Mouse (Mus musculus) limb, embryonic 14.5 days (tissue): ENCODE results near the gene Zc3h7b. TPM values are rescaled to one million over a fixed set of nuclear protein-coding genes. Genes with fewer than 3 reads are reported as not detected.

Source experiments
- ATAC-seq: fragments of 200-750 bp; cut with Nextera tagmentation; 2 replicates; pipeline ENCODE4 v1.8.0; 2017; ENCODE audit warnings: low read depth, moderate number of reproducible peaks, moderate TSS enrichment; ENCODE audit not compliant: low FRiP score
- DNase-seq: peaks from one replicate; pipeline ENCODE4 v3.0.0-alpha.2; 2015; ENCODE audit warnings: low spot score
- H3K27ac ChIP-seq: fragments of 300-500 bp; sonication (generic); replicated peaks from 2 replicates; pipeline ENCODE4 v1.5.1; 2014; ENCODE audit warnings: low read depth, mild to moderate bottlenecking, low read length, moderate library complexity, mixed read lengths
- H3K27me3 ChIP-seq: fragments of 300-500 bp; sonication (generic); 2 replicates; pipeline ENCODE4 v1.6.1; 2014; ENCODE audit warnings: low read length, mixed read lengths; ENCODE audit not compliant: control insufficient read depth, insufficient read depth
- H3K36me3 ChIP-seq: fragments of 300-500 bp; sonication (generic); 2 replicates; pipeline ENCODE4 v1.6.1; 2014; ENCODE audit warnings: mild to moderate bottlenecking, low read length, moderate library complexity, mixed read lengths; ENCODE audit not compliant: control insufficient read depth, insufficient read depth
- H3K4me1 ChIP-seq: fragments of 300-500 bp; sonication (generic); 2 replicates; pipeline ENCODE4 v1.6.1; 2014; ENCODE audit warnings: antibody characterized with exemption, low read length, mixed read lengths; ENCODE audit not compliant: control insufficient read depth, insufficient read depth
- H3K4me2 ChIP-seq: fragments of 300-500 bp; sonication (generic); replicated peaks from 2 replicates; pipeline ENCODE4 v1.6.1; 2014; ENCODE audit warnings: low read depth, mild to moderate bottlenecking, low read length, moderate library complexity; ENCODE audit not compliant: severe bottlenecking
- H3K4me3 ChIP-seq: fragments of 300-500 bp; sonication (generic); replicated peaks from 2 replicates; pipeline ENCODE4 v1.5.1; 2014; ENCODE audit warnings: low read length
- H3K9ac ChIP-seq: fragments of 300-500 bp; sonication (generic); 2 replicates; pipeline ENCODE4 v1.6.1; 2014; ENCODE audit warnings: mild to moderate bottlenecking, low read depth, low read length, moderate library complexity; ENCODE audit not compliant: severe bottlenecking
- H3K9me3 ChIP-seq: fragments of 300-500 bp; sonication (generic); 2 replicates; pipeline ENCODE4 v1.6.1; 2016; ENCODE audit warnings: low read length; ENCODE audit not compliant: control insufficient read depth
- POLR2A ChIP-seq: fragments of 200-500 bp; IDR thresholded peaks from 2 replicates; pipeline ENCODE4 v1.8.0; 2012; ENCODE audit warnings: inconsistent platforms, mild to moderate bottlenecking, moderate library complexity, borderline replicate concordance; ENCODE audit not compliant: insufficient read depth, insufficient read length; ENCODE audit errors: extremely low read depth
- WGBS: fragments of 180-500 bp; shearing (Covaris S2); extraction: QIAGEN DNeasy Blood & Tissue Kit; methylation state at CpG from one replicate; pipeline ENCODE4 v1.1.7; 2014; 5-methylcytosine and 5-hydroxymethylcytosine counted together
- polyA plus RNA-seq, 2 experiments: library from polyadenylated mRNA; depleted of rRNA in 1 of 2; stranded (reverse) in 1 of 2; unstranded in 1 of 2; fragments of >200 nt; fragmentation: Nextera tagmentation in 1 of 2; extraction: Ambion mirVana in 1 of 2; gene quantifications; 2 replicates each; pipeline versions ENCODE4 v1.2.1 to v1.2.3; 2012 to 2014

Gene Zc3h7b
- polyA plus RNA-seq, 2 experiments = 43.2 to 61.9 TPM

GRCm38 (mm10) chr15:81833481-81833880 lies 88.6 kb downstream of the Zc3h7b start:
- H3K9ac ChIP-seq = no peak overlapping the region
- ATAC-seq = no peak

DNA sequence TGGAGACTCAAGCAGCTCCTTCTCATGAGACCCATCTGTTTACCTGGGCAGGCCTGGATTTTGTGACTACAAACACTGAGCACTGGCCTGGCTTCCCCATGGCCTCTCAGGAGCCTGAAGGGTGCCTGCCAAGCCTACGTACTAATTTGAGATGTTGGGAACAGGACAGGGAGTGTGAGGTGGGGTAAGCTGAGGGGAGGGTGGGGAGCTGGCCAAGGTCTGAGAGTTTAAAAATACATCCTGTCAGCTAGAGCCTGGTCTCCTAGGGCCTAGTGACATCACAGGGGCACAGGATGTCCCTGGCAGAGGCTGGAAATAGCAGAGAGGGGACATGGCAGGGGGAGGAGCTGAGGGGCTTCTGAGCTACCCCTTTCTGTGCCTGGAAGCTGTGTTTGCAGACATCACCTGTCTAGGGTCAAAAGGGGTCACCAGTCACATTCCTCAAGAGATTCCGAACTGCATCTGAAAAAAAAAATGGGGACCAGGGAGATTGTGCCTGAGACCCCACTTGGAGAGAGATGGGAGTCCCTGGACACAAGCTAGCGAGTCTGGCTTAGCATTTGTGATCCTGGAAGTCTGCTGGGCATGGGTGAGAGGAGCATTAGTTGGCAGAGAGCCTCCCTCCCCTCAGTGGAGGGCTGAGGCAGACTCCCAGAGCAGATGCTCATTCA lies 89.4 kb downstream of the Zc3h7b start:
- no peaks in the 10 kb centered on the region for H3K36me3 ChIP-seq
- no peaks in the 10 kb centered on the region for H3K27me3 ChIP-seq
- no peak overlapping the region for H3K27ac ChIP-seq
- no peak overlapping the region for H3K4me2 ChIP-seq
- H3K4me3 ChIP-seq = no peak overlapping the region
- no peaks in the 10 kb centered on the region for H3K9me3 ChIP-seq
- ATAC-seq (no peak), DNase-seq (no peak)
- no peak for TF ChIP-seq POLR2A
- WGBS = 32% methylated on average over 3 of the region's 3 CpGs
- no peak overlapping the region for H3K9ac ChIP-seq
- H3K4me1 ChIP-seq = peaks cover 16% of the 10 kb centered on the region

More at GRCm38 (mm10) chr15:81833481-81833880, 88.6 kb downstream of the Zc3h7b start:
- no peak for TF ChIP-seq POLR2A
- Histone ChIP-seq H3K27ac (no peak overlapping the region), H3K4me1 (peaks cover 16% of the 10 kb centered on the region), H3K9me3 (no peaks in the 10 kb centered on the region), H3K4me3 (no peak overlapping the region), H3K27me3 (no peaks in the 10 kb centered on the region), H3K4me2 (no peak overlapping the region), H3K36me3 (no peaks in the 10 kb centered on the region)
- 66% methylated on average over 4 of the region's 4 CpGs for WGBS
- DNase-seq = no peak

DNA sequence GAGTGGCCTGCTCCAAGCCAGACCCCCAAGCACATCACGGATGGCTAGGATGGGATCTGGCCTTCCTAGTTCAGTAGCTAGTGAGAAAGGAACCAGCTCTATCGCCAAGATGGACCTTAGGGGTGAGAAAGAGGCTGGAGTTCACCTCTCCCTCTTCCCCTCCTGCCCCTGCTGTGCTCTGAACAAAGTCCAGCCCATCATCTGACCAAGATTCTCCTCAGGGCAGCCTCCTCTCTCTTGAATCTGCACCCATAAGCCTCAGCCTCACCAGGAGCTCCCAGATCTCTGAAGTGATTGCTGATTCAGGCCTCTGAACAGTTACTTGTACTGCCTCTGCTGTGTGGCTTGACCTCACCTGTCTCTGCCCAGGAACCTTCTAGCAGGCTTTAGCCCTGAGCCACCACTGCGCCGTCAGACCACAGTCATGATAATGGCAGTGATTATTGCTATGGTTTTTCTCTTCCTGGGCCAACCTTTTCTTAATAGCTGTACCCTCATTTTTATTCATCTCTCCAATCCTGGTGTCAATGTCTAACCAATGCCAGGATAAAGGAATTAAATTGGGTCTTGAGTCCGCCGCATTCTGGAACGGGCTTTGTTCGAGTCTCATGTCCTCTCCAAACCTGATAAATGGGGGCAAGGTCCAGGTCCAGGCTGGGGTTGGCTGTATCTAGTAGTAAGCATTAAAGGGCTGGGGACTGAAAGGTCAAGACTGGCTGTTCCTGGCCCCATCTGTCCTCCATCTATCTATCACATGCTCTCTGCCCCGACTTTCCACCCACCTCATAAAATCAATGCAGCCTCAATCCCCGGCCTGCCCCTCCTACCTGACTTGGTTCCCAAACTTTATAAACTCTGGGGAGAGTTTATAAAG lies 90.4 kb downstream of the Zc3h7b start:
- WGBS = 53% methylated on average over 10 of the region's 10 CpGs
- peaks cover 20% of the 10 kb centered on the region for H3K4me1 ChIP-seq
- H3K9ac ChIP-seq = no peak overlapping the region; the same call in 1 of the 2 replicates
- TF ChIP-seq POLR2A = no peak
- no peaks in the 10 kb centered on the region for H3K27me3 ChIP-seq
- no peak overlapping the region for H3K4me3 ChIP-seq
- H3K27ac ChIP-seq = no peak overlapping the region
- no peak for DNase-seq
- ATAC-seq = no peak
- no peaks in the 10 kb centered on the region for H3K36me3 ChIP-seq
- H3K4me2 ChIP-seq = peak overlapping the region; percentile 66
- H3K9me3 ChIP-seq = no peaks in the 10 kb centered on the region

- peak; percentile 83 for ATAC-seq
- peak overlapping the region; percentile 66 for H3K4me2 ChIP-seq
- no peaks in the 10 kb centered on the region for H3K36me3 ChIP-seq
- H3K4me1 ChIP-seq = peaks cover 20% of the 10 kb centered on the region
- no peaks in the 10 kb centered on the region for H3K9me3 ChIP-seq
- no peak for TF ChIP-seq POLR2A
- peak overlapping the region; percentile 35 for H3K4me3 ChIP-seq
- H3K27me3 ChIP-seq = no peaks in the 10 kb centered on the region
- WGBS = 2% methylated on average over 32 of the region's 33 CpGs
- peak overlapping the region; percentile 49 for H3K9ac ChIP-seq
- H3K27ac ChIP-seq = peak overlapping the region; percentile 52; the same call in 1 of the 2 replicates
- peak; percentile 60 for DNase-seq
These were observed 91.4 kb downstream of the Zc3h7b start for GRCm38 (mm10) chr15:81836124-81836821.
